Mouse (Mus musculus) liver, embryonic 16.5 days (tissue): ENCODE results near the gene Poc1a. TPM values are rescaled to one million over a fixed set of nuclear protein-coding genes. Genes with fewer than 3 reads are reported as not detected.

ENCODE experiments used
- ATAC-seq: fragments of 200-750 bp; cut with Nextera tagmentation; 2 replicates; pipeline ENCODE4 v1.8.0; 2017; ENCODE audit warnings: low read depth, mild to moderate bottlenecking, moderate number of reproducible peaks, moderate library complexity
- H3K27ac ChIP-seq: fragments of 300-500 bp; sonication (generic); 2 replicates; pipeline ENCODE4 v1.5.1; 2014; ENCODE audit warnings: mild to moderate bottlenecking, low read length
- H3K27me3 ChIP-seq: fragments of 300-500 bp; sonication (generic); 2 replicates; pipeline ENCODE4 v1.6.1; 2014; ENCODE audit warnings: low read depth, low read length, mixed read lengths; ENCODE audit not compliant: control insufficient read depth, insufficient read depth
- H3K36me3 ChIP-seq: fragments of 300-500 bp; sonication (generic); 2 replicates; pipeline ENCODE4 v1.6.1; 2014; ENCODE audit warnings: mild to moderate bottlenecking; ENCODE audit not compliant: control insufficient read depth, insufficient read depth
- H3K4me1 ChIP-seq: fragments of 300-500 bp; sonication (generic); 2 replicates; pipeline ENCODE4 v1.6.1; 2014; ENCODE audit warnings: low read depth, low read length, mixed read lengths; ENCODE audit not compliant: control insufficient read depth
- H3K4me2 ChIP-seq: fragments of 300-500 bp; sonication (generic); 2 replicates; pipeline ENCODE4 v1.6.1; 2014; ENCODE audit warnings: low read depth, low read length, mixed read lengths
- H3K4me3 ChIP-seq: fragments of 300-500 bp; sonication (generic); 2 replicates; pipeline ENCODE4 v1.5.1; 2014; ENCODE audit warnings: low read depth, mild to moderate bottlenecking, low read length
- H3K9ac ChIP-seq: fragments of 300-500 bp; sonication (generic); 2 replicates; pipeline ENCODE4 v1.6.1; 2014; ENCODE audit warnings: low read depth, low read length
- H3K9me3 ChIP-seq: fragments of 300-500 bp; sonication (generic); replicated peaks from 2 replicates; pipeline ENCODE4 v1.6.1; 2016; ENCODE audit warnings: low read length; ENCODE audit not compliant: control insufficient read depth
- WGBS: fragments of 180-500 bp; shearing (Covaris S2); extraction: QIAGEN DNeasy Blood & Tissue Kit; methylation state at CpG from one replicate; pipeline ENCODE4 v1.1.7; 2014; ENCODE audit not compliant: insufficient replicate concordance; 5-methylcytosine and 5-hydroxymethylcytosine counted together
- polyA plus RNA-seq: library from polyadenylated mRNA; unstranded; fragments of >200 nt; fragmentation: Nextera tagmentation; extraction: Ambion mirVana; gene quantifications from 2 replicates; pipeline ENCODE4 v1.2.1, GENCODE M21; 2015

The Poc1a gene
- polyA plus RNA-seq, 1 experiment from 2014 or later, result 21.0 TPM

DNA sequence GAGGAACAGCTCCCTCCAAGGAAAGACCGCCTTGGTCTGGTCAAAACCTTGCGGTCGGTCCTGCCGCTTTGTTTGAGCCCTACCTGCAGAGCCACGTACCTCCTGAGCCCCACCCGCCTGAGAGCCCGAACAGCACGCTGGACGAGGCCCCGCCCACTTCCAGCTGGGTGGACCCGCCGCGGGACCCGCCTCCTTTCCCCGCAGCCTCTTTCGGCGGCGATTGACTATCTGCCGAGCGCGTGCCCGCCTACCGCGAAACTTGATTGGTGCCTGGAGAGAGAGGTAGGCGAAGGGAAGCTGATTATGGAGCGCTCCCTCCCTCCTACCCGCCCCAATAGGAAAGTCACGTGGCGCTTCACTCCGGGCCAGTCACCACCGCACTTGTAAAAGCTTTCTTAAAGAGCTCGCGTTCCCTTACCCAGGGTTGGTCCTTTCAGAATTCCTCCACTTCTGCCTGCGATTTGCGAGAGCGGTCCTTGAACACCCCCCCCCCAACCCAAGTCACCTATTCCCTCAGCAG is 86.8 kb downstream of the Poc1a start:
- WGBS, result under 1% methylated on average over 36 of the region's 36 CpGs
- H3K9ac ChIP-seq, result peak overlapping the region; percentile 79

GRCm38 (mm10) chr9:106368112-106368717 is 87.4 kb downstream of the Poc1a start, which contains the start of gene Dusp7:
Gene Dusp7, plus strand, starts transcription at chr9:106368632.
- Histone ChIP-seq H3K27ac (peak within 1 kb of the TSS; percentile 90), H3K36me3 (no peaks in the 10 kb centered on the region), H3K27me3 (peaks cover 8% of the 10 kb centered on the region), H3K4me3 (peak within 1 kb of the TSS; percentile 76), H3K4me1 (peaks cover 38% of the 10 kb centered on the region), H3K4me2 (peak within 1 kb of the TSS; percentile 100), H3K9me3 (no peaks in the 10 kb centered on the region), H3K9ac (peak within 1 kb of the TSS; percentile 79)
- peak; percentile 64 for ATAC-seq
- 0% methylated on average over 37 of the region's 57 CpGs for WGBS

More for the DNA sequence above, 86.8 kb downstream of the Poc1a start:
- peak overlapping the region; percentile 100 for H3K4me2 ChIP-seq
- peak overlapping the region; percentile 76 for H3K4me3 ChIP-seq
- H3K27me3 ChIP-seq, result peaks cover 8% of the 10 kb centered on the region
- H3K36me3 ChIP-seq, result no peaks in the 10 kb centered on the region
- peak overlapping the region; percentile 90 for H3K27ac ChIP-seq
- ATAC-seq, result peak; percentile 91
- peaks cover 38% of the 10 kb centered on the region for H3K4me1 ChIP-seq
- no peaks in the 10 kb centered on the region for H3K9me3 ChIP-seq

DNA sequence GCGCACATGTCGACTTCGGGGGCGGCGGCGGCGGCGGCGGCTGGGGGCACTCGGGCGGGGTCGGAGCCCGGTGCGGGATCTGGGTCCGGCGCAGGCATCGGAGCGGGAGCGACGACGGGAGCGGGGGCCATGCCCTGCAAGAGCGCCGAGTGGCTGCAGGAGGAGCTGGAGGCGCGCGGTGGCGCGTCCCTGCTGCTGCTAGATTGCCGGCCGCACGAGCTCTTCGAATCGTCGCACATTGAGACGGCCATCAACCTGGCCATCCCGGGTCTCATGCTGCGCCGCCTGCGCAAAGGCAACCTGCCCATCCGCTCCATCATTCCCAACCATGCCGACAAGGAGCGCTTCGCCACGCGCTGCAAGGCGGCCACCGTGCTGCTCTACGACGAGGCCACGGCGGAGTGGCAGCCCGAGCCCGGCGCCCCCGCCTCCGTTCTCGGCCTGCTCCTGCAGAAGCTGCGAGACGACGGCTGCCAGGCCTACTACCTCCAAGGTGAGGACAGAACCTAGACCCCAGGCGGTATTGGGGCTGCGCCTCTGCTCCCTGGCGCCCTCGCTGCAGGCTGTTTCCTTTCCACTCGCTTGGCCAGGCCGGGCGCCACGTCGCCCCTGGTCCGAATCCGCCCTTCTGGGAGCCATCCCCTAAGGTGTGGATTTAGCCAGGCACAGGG is 88.1 kb downstream of the Poc1a start:
- Histone ChIP-seq H3K27ac (peak overlapping the region; percentile 73), H3K9ac (peak overlapping the region; percentile 79), H3K27me3 (peaks cover 8% of the 10 kb centered on the region), H3K4me3 (peak overlapping the region; percentile 76), H3K9me3 (no peaks in the 10 kb centered on the region), H3K36me3 (peaks cover 5% of the 10 kb centered on the region; the same call in 1 of the 2 replicates), H3K4me1 (peaks cover 38% of the 10 kb centered on the region), H3K4me2 (peak overlapping the region; percentile 100)
- under 1% methylated on average over 60 of the region's 72 CpGs for WGBS
- ATAC-seq, result peak; percentile 5; the same call in 1 of the 2 replicates

DNA sequence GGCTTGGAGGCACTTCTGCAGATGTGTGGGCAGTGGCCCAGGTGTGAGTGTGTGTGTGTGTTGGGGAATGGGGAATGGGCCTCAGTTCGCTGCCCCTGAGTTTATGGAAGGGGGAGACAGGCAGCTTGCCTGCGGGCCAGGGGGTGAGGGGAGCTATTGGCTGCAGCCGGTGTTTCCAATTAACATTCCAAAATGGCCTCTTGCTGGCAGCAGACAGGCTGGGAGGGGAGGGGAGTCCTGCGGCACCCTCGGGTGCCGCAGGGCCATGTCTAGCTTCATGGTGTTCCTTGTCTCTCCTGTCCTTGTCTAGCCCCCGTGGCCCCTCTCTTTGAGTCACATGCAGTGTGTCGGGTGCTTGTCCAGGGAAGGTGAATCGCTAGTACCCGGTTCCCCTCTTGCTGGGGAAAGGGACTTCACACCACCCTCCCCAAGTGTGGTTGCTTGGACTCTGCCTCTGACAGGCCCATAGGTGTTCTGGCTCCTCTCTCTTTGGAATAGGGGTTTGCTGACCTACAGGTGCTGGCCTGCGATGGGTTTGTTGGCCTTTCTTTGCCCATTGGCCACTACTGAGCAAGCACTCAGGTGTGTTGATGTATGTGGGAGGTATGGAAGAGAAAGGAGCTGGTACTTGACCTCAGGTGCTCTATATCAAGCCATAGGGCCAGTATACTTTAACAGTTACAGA is 89.1 kb downstream of the Poc1a start:
- ATAC-seq, result no peak
- 13% methylated on average over 11 of the region's 11 CpGs for WGBS
- H3K27ac ChIP-seq, result no peak overlapping the region

GRCm38 (mm10) chr9:106370620-106371383 is 89.9 kb downstream of the Poc1a start:
- H3K27ac ChIP-seq, result no peak overlapping the region
- H3K36me3 ChIP-seq, result peaks cover 7% of the 10 kb centered on the region; the same call in 1 of the 2 replicates
- 78% methylated on average over 30 of the region's 30 CpGs for WGBS
- no peak overlapping the region for H3K9ac ChIP-seq
- H3K4me1 ChIP-seq, result peaks cover 38% of the 10 kb centered on the region
- peaks cover 8% of the 10 kb centered on the region for H3K27me3 ChIP-seq
- ATAC-seq, result no peak
- H3K4me3 ChIP-seq, result no peak overlapping the region
- H3K4me2 ChIP-seq, result peak overlapping the region; percentile 100
- no peaks in the 10 kb centered on the region for H3K9me3 ChIP-seq

More for the DNA sequence above, 89.1 kb downstream of the Poc1a start:
- Histone ChIP-seq H3K4me2 (peak overlapping the region; percentile 100), H3K4me3 (peak overlapping the region; percentile 76), H3K9me3 (no peaks in the 10 kb centered on the region), H3K36me3 (peaks cover 7% of the 10 kb centered on the region; the same call in 1 of the 2 replicates), H3K4me1 (peaks cover 38% of the 10 kb centered on the region), H3K9ac (peak overlapping the region; percentile 79), H3K27me3 (peaks cover 8% of the 10 kb centered on the region)

DNA sequence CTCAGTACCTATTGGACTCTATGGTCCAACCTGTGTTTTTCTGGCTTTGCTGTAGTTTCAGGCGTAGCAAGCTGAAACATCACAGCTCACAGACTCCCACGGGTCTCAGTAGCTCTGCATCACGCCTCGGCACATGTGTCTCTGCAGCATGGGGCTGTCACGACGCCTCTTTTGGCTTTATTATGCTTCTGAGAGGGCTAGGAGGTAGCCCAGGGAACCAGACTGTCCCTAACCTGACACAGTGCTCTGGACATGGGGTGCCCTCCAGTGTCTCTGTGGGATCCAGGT is 90.5 kb downstream of the Poc1a start:
- Histone ChIP-seq H3K4me2 (peak overlapping the region; percentile 7; the same call in 1 of the 2 replicates), H3K27ac (peak overlapping the region; percentile 55), H3K9me3 (no peaks in the 10 kb centered on the region), H3K4me3 (no peak overlapping the region; the same call in 1 of the 2 replicates), H3K9ac (no peak overlapping the region), H3K27me3 (peaks cover 8% of the 10 kb centered on the region), H3K4me1 (peaks cover 38% of the 10 kb centered on the region), H3K36me3 (peaks cover 7% of the 10 kb centered on the region; the same call in 1 of the 2 replicates)
- 55% methylated on average over 6 of the region's 6 CpGs for WGBS
- ATAC-seq, result no peak

DNA sequence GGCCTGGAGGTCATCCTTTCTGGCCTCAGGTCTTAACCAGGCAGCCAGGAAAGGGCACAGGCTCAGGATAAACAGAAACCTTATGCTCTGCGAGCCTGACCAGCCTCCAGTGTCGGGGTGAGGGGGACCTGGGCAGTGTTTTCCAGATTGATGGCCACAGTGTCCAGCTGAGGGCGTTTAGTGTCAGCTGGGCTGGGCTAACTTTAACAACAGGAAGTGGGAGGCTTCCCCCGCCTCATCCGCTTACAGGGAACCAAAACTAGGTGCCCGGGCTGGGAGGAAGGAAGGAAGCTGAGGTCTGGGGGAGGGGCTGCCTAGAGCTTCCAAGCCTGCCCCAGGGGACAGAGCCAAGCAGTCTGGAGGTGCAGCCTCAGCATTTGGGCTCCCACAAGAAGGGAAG is 90.9 kb downstream of the Poc1a start:
- Histone ChIP-seq H3K9ac (no peak overlapping the region), H3K4me1 (peaks cover 38% of the 10 kb centered on the region), H3K27ac (peak overlapping the region; percentile 55), H3K27me3 (peaks cover 8% of the 10 kb centered on the region), H3K4me3 (no peak overlapping the region; the same call in 1 of the 2 replicates), H3K36me3 (peaks cover 7% of the 10 kb centered on the region; the same call in 1 of the 2 replicates), H3K4me2 (peak overlapping the region; percentile 21; the same call in 1 of the 2 replicates), H3K9me3 (no peaks in the 10 kb centered on the region)
- WGBS, result 30% methylated on average over 6 of the region's 6 CpGs
- no peak for ATAC-seq
